Mouse (Mus musculus): Measurements from ENCODE around the gene Imp3.
"Not testable (repeated sequence)": the region's sequence is repeated elsewhere in the genome, so short reads cannot be mapped to it uniquely, and the experiment has no call there.

Imp3 gene

GRCm38 (mm10) chr9:56922746-56923145 lies 14.5 kb upstream of the Imp3 start:
- DNase-seq (ENCODE audit: low spot score in 2 of 2): no peak

- no peak for DNase-seq (ENCODE audit: low spot score in 2 of 2)
These were observed 13.2 kb upstream of the Imp3 start for GRCm38 (mm10) chr9:56923841-56924650.

- DNase-seq (ENCODE audit: low spot score in 2 of 2): peak in 1 of 2 experiments; percentile 59
These were observed 12.6 kb upstream of the Imp3 start for GRCm38 (mm10) chr9:56924651-56925027.

GRCm38 (mm10) chr9:56925291-56926024 lies 11.8 kb upstream of the Imp3 start:
- no peak for DNase-seq (ENCODE audit: low spot score in 2 of 2)

GRCm38 (mm10) chr9:56926025-56926360 lies 11.3 kb upstream of the Imp3 start:
- DNase-seq (ENCODE audit: low spot score in 2 of 2): no peak

GRCm38 (mm10) chr9:56926387-56926786 lies 10.9 kb upstream of the Imp3 start:
- no peak for DNase-seq (ENCODE audit: low spot score in 2 of 2)

GRCm38 (mm10) chr9:56927191-56928012 lies 9.9 kb upstream of the Imp3 start:
- DNase-seq (ENCODE audit: low spot score in 2 of 2): peak in 1 of 2 experiments; percentile 10

- DNase-seq (ENCODE audit: low spot score in 2 of 2): peak; percentile 81 to 91
These were observed 9.0 kb upstream of the Imp3 start, which contains the start of gene Snx33 for GRCm38 (mm10) chr9:56928041-56928811. Snx33 (minus strand) TSS chr9:56928371.

GRCm38 (mm10) chr9:56929496-56929895 lies 7.8 kb upstream of the Imp3 start:
- DNase-seq (ENCODE audit: low spot score in 2 of 2): no peak

GRCm38 (mm10) chr9:56930556-56930955 lies 6.7 kb upstream of the Imp3 start:
- DNase-seq (ENCODE audit: low spot score in 2 of 2): no peak

- DNase-seq (ENCODE audit: low spot score in 2 of 2): no peak
These were observed 433 bp upstream of the Imp3 start for GRCm38 (mm10) chr9:56936861-56937222.

- DNase-seq (ENCODE audit: low spot score in 2 of 2): no peak
These were observed 1.1 kb downstream of the Imp3 start for GRCm38 (mm10) chr9:56938374-56938773.

- DNase-seq (ENCODE audit: low spot score in 2 of 2): peak in 1 of 2 experiments; percentile 32
These were observed 10.2 kb downstream of the Imp3 start for GRCm38 (mm10) chr9:56947481-56947880.

GRCm38 (mm10) chr9:56948699-56949098 lies 11.4 kb downstream of the Imp3 start:
- DNase-seq (ENCODE audit: low spot score in 2 of 2): not testable (repeated sequence)

GRCm38 (mm10) chr9:56949767-56950166 lies 12.5 kb downstream of the Imp3 start:
- DNase-seq (ENCODE audit: low spot score in 2 of 2): no peak

GRCm38 (mm10) chr9:56950414-56951400 lies 13.4 kb downstream of the Imp3 start, which contains the start of gene Snupn:
Snupn (plus strand) TSS chr9:56950878.
- DNase-seq (ENCODE audit: low spot score in 2 of 2): peak; percentile 84 to 92

GRCm38 (mm10) chr9:56953562-56953961 lies 16.3 kb downstream of the Imp3 start:
- no peak for DNase-seq (ENCODE audit: low spot score in 2 of 2)

- DNase-seq (ENCODE audit: low spot score in 2 of 2): no peak
These were observed 19.8 kb downstream of the Imp3 start for GRCm38 (mm10) chr9:56956966-56957675.

GRCm38 (mm10) chr9:56958689-56959088 lies 21.4 kb downstream of the Imp3 start:
- no peak for DNase-seq (ENCODE audit: low spot score in 2 of 2)

All from cerebellum, postnatal 4 days (tissue).